Mouse (Mus musculus) urinary bladder, postnatal 25 days (tissue): ENCODE data around the gene Samd14.
"Not testable (repeated sequence)": the region's sequence is repeated elsewhere in the genome, so short reads cannot be mapped to it uniquely, and the experiment has no call there.

ENCODE experiments used
- DNase-seq: peaks from one replicate; pipeline ENCODE4 v3.0.0; 2022; ENCODE audit warnings: low spot score

The Samd14 gene

GRCm38 (mm10) chr11:95006525-95007219 lies 3.0 kb upstream of the Samd14 start:
- DNase-seq, result peak; percentile 69

GRCm38 (mm10) chr11:95007418-95007817 lies 2.3 kb upstream of the Samd14 start:
- DNase-seq, result no peak

GRCm38 (mm10) chr11:95008661-95009628 lies 734 bp upstream of the Samd14 start:
- DNase-seq, result no peak

- no peak for DNase-seq
These were observed 561 bp downstream of the Samd14 start for GRCm38 (mm10) chr11:95010141-95010739.

GRCm38 (mm10) chr11:95010841-95011403 lies 1.2 kb downstream of the Samd14 start:
- not testable (repeated sequence) for DNase-seq

GRCm38 (mm10) chr11:95011416-95011815 lies 1.7 kb downstream of the Samd14 start:
- DNase-seq, result no peak

- no peak for DNase-seq
These were observed 2.4 kb downstream of the Samd14 start for GRCm38 (mm10) chr11:95012075-95012474.

- no peak for DNase-seq
These were observed 2.8 kb downstream of the Samd14 start for GRCm38 (mm10) chr11:95012487-95012886.

- no peak for DNase-seq
These were observed 5.8 kb downstream of the Samd14 start for GRCm38 (mm10) chr11:95015484-95015883.

- no peak for DNase-seq
These were observed 12.7 kb downstream of the Samd14 start for GRCm38 (mm10) chr11:95022237-95022992.

GRCm38 (mm10) chr11:95023481-95023880 lies 13.8 kb downstream of the Samd14 start:
- DNase-seq, result no peak

- DNase-seq, result no peak
These were observed 14.9 kb downstream of the Samd14 start for GRCm38 (mm10) chr11:95024439-95025184.

GRCm38 (mm10) chr11:95025227-95026012 lies 15.7 kb downstream of the Samd14 start:
- no peak for DNase-seq

GRCm38 (mm10) chr11:95026090-95026542 lies 16.4 kb downstream of the Samd14 start:
- DNase-seq, result no peak

- DNase-seq, result no peak
These were observed 17.2 kb downstream of the Samd14 start for GRCm38 (mm10) chr11:95026849-95027248.

GRCm38 (mm10) chr11:95027850-95028470 lies 18.3 kb downstream of the Samd14 start:
- DNase-seq, result no peak

- no peak for DNase-seq
These were observed 23.3 kb downstream of the Samd14 start for GRCm38 (mm10) chr11:95032945-95033344.

GRCm38 (mm10) chr11:95033617-95034016 lies 23.9 kb downstream of the Samd14 start:
- no peak for DNase-seq

GRCm38 (mm10) chr11:95034902-95035301 lies 25.2 kb downstream of the Samd14 start:
- DNase-seq, result no peak
